Mouse (Mus musculus): ENCODE measurements around the gene Ghrh. TPM values are rescaled to one million over a fixed set of nuclear protein-coding genes. Genes with fewer than 3 reads are reported as not detected.

The Ghrh gene
- total and polyA plus RNA-seq, 3 experiments, result not detected

- no peaks in the 10 kb centered on the region for H3K79me2 ChIP-seq (ENCODE audit: control insufficient read depth, insufficient read depth, low read length, poor library complexity)
- H3K27ac ChIP-seq (ENCODE audit: control insufficient read depth, low read depth, low read length), result no peak overlapping the region
- H3K4me1 ChIP-seq (ENCODE audit: control insufficient read depth in 1 of 2, insufficient read depth in 2 of 2, low read length in 2 of 2), result peaks cover 0 to 4% of the 10 kb centered on the region in 2 experiments; a peak in 1 of 4 replicates
- peaks cover 0 to 2% of the 10 kb centered on the region in 2 experiments; a peak in 1 of 4 replicates for H3K27me3 ChIP-seq (ENCODE audit: control insufficient read depth in 1 of 2, insufficient read depth in 2 of 2, low read length in 2 of 2)
- H3K9me3 ChIP-seq (replicated peaks; ENCODE audit: insufficient read depth, low read length), result no peaks in the 10 kb centered on the region
- no peak overlapping the region for H3K9ac ChIP-seq (ENCODE audit: control insufficient read depth, low read depth, low read length, poor library complexity, severe bottlenecking)
- H3K4me3 ChIP-seq (ENCODE audit: control insufficient read depth in 1 of 2, insufficient read depth in 1 of 2, low read depth in 2 of 2, low read length in 2 of 2), result peak overlapping the region in 1 of 2 experiments; percentile 11; a peak in 1 of 4 replicates
- no peaks in the 10 kb centered on the region; a peak in 1 of 4 replicates for H3K36me3 ChIP-seq (ENCODE audit: control insufficient read depth in 1 of 2, insufficient read depth in 2 of 2, low read length in 2 of 2)
- TF ChIP-seq USF1 (IDR thresholded peaks at IDR 0.05; ENCODE audit: low read depth, low read length) (peak; percentile 57; the same call in 1 of the 2 replicates), HCFC1 (IDR thresholded peaks at IDR 0.05; ENCODE audit: low read depth, low read length) (no peak)
- DNase-seq (ENCODE audit: low read depth, low spot score), result no peak
Observed at GRCm38 (mm10) chr2:157328570-157328969, 18.7 kb downstream of the Ghrh start.

GRCm38 (mm10) chr2:157328106-157328505 lies 19.2 kb downstream of the Ghrh start:
- no peaks in the 10 kb centered on the region; a peak in 1 of 4 replicates for H3K36me3 ChIP-seq (ENCODE audit: control insufficient read depth in 1 of 2, insufficient read depth in 2 of 2, low read length in 2 of 2)

GRCm38 (mm10) chr2:157325238-157325637 lies 22.1 kb downstream of the Ghrh start:
- H3K36me3 ChIP-seq (ENCODE audit: control insufficient read depth in 1 of 2, insufficient read depth in 2 of 2, low read length in 2 of 2), result peaks cover 0 to 5% of the 10 kb centered on the region in 2 experiments; a peak in 2 of 4 replicates
- H3K79me2 ChIP-seq (ENCODE audit: control insufficient read depth, insufficient read depth, low read length, poor library complexity), result no peaks in the 10 kb centered on the region
- TF ChIP-seq POLR2AphosphoS5 (IDR thresholded peaks at IDR 0.05; ENCODE audit: borderline replicate concordance, low read depth, low read length) (no peak), TCF12 (IDR thresholded peaks at IDR 0.05; ENCODE audit: low read depth, low read length) (no peak), ZNF384 (IDR thresholded peaks at IDR 0.05; ENCODE audit: low read depth, low read length) (no peak), POLR2AphosphoS2 (IDR thresholded peaks at IDR 0.05; ENCODE audit: low read length) (no peak), RCOR1 (IDR thresholded peaks at IDR 0.05; ENCODE audit: low read depth, low read length) (no peak), JUND (IDR thresholded peaks at IDR 0.05; ENCODE audit: low read depth, low read length) (no peak), ZKSCAN1 (IDR thresholded peaks at IDR 0.05; ENCODE audit: low read depth, low read length) (no peak), USF1 (IDR thresholded peaks at IDR 0.05; ENCODE audit: low read depth, low read length) (no peak), ZC3H11A (IDR thresholded peaks at IDR 0.05; ENCODE audit: low read depth, low read length) (no peak), NELFE (IDR thresholded peaks at IDR 0.05; ENCODE audit: low read depth, low read length) (no peak), TAL1 (IDR thresholded peaks at IDR 0.05; ENCODE audit: low read length) (no peak), TBP (IDR thresholded peaks at IDR 0.05; ENCODE audit: low read depth, low read length) (no peak), EP300 (IDR thresholded peaks at IDR 0.05; ENCODE audit: low read depth in 1 of 2, low read length in 2 of 2) (no peak), MYB (IDR thresholded peaks at IDR 0.05; ENCODE audit: low read depth, low read length) (no peak), ELF1 (IDR thresholded peaks at IDR 0.05; ENCODE audit: low read depth, low read length) (no peak)

More at GRCm38 (mm10) chr2:157328106-157328505, 19.2 kb downstream of the Ghrh start:
- H3K9me3 ChIP-seq (replicated peaks; ENCODE audit: insufficient read depth, low read length), result no peaks in the 10 kb centered on the region
- DNase-seq (ENCODE audit: low read depth, low spot score), result peak; percentile 63
- TF ChIP-seq GATA1 (IDR thresholded peaks at IDR 0.05; ENCODE audit: low read depth, low read length) (no peak), ZMIZ1 (IDR thresholded peaks at IDR 0.05; ENCODE audit: low read depth, low read length) (no peak), USF1 (IDR thresholded peaks at IDR 0.05; ENCODE audit: low read depth, low read length) (no peak), RAD21 (IDR thresholded peaks at IDR 0.05; ENCODE audit: low read depth, low read length) (no peak), MYC (IDR thresholded peaks at IDR 0.05; ENCODE audit: low read depth, low read length) (no peak), MAFK (IDR thresholded peaks at IDR 0.05; ENCODE audit: borderline replicate concordance, low read depth, low read length) (no peak), BHLHE40 (IDR thresholded peaks at IDR 0.05; ENCODE audit: borderline replicate concordance, low read depth, low read length) (no peak), KAT2A (conservative IDR thresholded peaks at IDR 0.05; ENCODE audit: low read depth, low read length) (no peak), NELFE (IDR thresholded peaks at IDR 0.05; ENCODE audit: low read depth, low read length) (no peak), CTCF (IDR thresholded peaks at IDR 0.05 in 2 of 3, conservative IDR thresholded peaks at IDR 0.05 in 1 of 3; ENCODE audit: control insufficient read depth in 1 of 3, insufficient read depth in 1 of 3, low read depth in 2 of 3, low read length in 3 of 3, poor library complexity in 1 of 3, severe bottlenecking in 1 of 3) (no peak), POLR2AphosphoS2 (IDR thresholded peaks at IDR 0.05; ENCODE audit: low read length) (no peak), TBP (IDR thresholded peaks at IDR 0.05; ENCODE audit: low read depth, low read length) (no peak), TAL1 (IDR thresholded peaks at IDR 0.05; ENCODE audit: low read length) (no peak), JUND (IDR thresholded peaks at IDR 0.05; ENCODE audit: low read depth, low read length) (no peak), CHD2 (IDR thresholded peaks at IDR 0.05; ENCODE audit: low read length) (no peak), POLR2AphosphoS5 (IDR thresholded peaks at IDR 0.05; ENCODE audit: borderline replicate concordance, low read depth, low read length) (no peak), MEF2A (IDR thresholded peaks at IDR 0.05; ENCODE audit: extremely low read depth, insufficient replicate concordance, low read depth, low read length, poor library complexity, severe bottlenecking) (no peak), ZKSCAN1 (IDR thresholded peaks at IDR 0.05; ENCODE audit: low read depth, low read length) (no peak), MYB (IDR thresholded peaks at IDR 0.05; ENCODE audit: low read depth, low read length) (no peak)
- peaks cover 0 to 2% of the 10 kb centered on the region in 2 experiments; a peak in 1 of 4 replicates for H3K27me3 ChIP-seq (ENCODE audit: control insufficient read depth in 1 of 2, insufficient read depth in 2 of 2, low read length in 2 of 2)
- H3K4me3 ChIP-seq (ENCODE audit: control insufficient read depth in 1 of 2, insufficient read depth in 1 of 2, low read depth in 2 of 2, low read length in 2 of 2), result no peak overlapping the region
- H3K4me1 ChIP-seq (ENCODE audit: control insufficient read depth in 1 of 2, insufficient read depth in 2 of 2, low read length in 2 of 2), result peaks cover 0 to 4% of the 10 kb centered on the region in 2 experiments; a peak in 1 of 4 replicates
- no peak overlapping the region for H3K9ac ChIP-seq (ENCODE audit: control insufficient read depth, low read depth, low read length, poor library complexity, severe bottlenecking)
- no peaks in the 10 kb centered on the region for H3K79me2 ChIP-seq (ENCODE audit: control insufficient read depth, insufficient read depth, low read length, poor library complexity)
- no peak overlapping the region for H3K27ac ChIP-seq (ENCODE audit: control insufficient read depth, low read depth, low read length)

More at GRCm38 (mm10) chr2:157325238-157325637, 22.1 kb downstream of the Ghrh start:
- Histone ChIP-seq H3K4me1 (ENCODE audit: control insufficient read depth in 1 of 2, insufficient read depth in 2 of 2, low read length in 2 of 2) (peaks cover 0 to 4% of the 10 kb centered on the region in 2 experiments; a peak in 1 of 4 replicates), H3K9me3 (replicated peaks; ENCODE audit: insufficient read depth, low read length) (no peaks in the 10 kb centered on the region), H3K9ac (ENCODE audit: control insufficient read depth, low read depth, low read length, poor library complexity, severe bottlenecking) (no peak overlapping the region), H3K4me3 (ENCODE audit: control insufficient read depth in 1 of 2, insufficient read depth in 1 of 2, low read depth in 2 of 2, low read length in 2 of 2) (no peak overlapping the region), H3K27ac (ENCODE audit: control insufficient read depth, low read depth, low read length) (no peak overlapping the region), H3K27me3 (ENCODE audit: control insufficient read depth in 1 of 2, insufficient read depth in 2 of 2, low read length in 2 of 2) (no peaks in the 10 kb centered on the region)
- no peak for DNase-seq (ENCODE audit: low read depth, low spot score)
